Mouse (Mus musculus) small intestine, adult 2 months (tissue): ENCODE results near the gene Dio1. TPM values are rescaled to one million over a fixed set of nuclear protein-coding genes. Genes with fewer than 3 reads are reported as not detected.

Experiments used
- H3K27ac ChIP-seq: fragments of 200-500 bp; 2 replicates; pipeline ENCODE4 v1.5.1; 2012; ENCODE audit warnings: low read depth, low read length, control low read depth, inconsistent platforms; ENCODE audit not compliant: insufficient read depth
- H3K27me3 ChIP-seq: fragments of 200-500 bp; 2 replicates; pipeline ENCODE4 v1.6.1; 2012; ENCODE audit warnings: mild to moderate bottlenecking, moderate library complexity, low read length, inconsistent platforms; ENCODE audit not compliant: control insufficient read depth, insufficient read depth
- H3K36me3 ChIP-seq: fragments of 200-500 bp; 2 replicates; pipeline ENCODE4 v1.6.1; 2012; ENCODE audit warnings: mild to moderate bottlenecking, low read length, control low read depth, inconsistent platforms; ENCODE audit not compliant: control insufficient read depth, insufficient read depth
- H3K4me1 ChIP-seq: fragments of 200-500 bp; 2 replicates; pipeline ENCODE4 v1.6.1; 2012; ENCODE audit warnings: low read length, inconsistent platforms, mixed read lengths; ENCODE audit not compliant: control insufficient read depth, insufficient read depth, insufficient read length
- H3K4me3 ChIP-seq: fragments of 200-500 bp; 2 replicates; pipeline ENCODE4 v1.5.1; 2012; ENCODE audit warnings: low read depth, mild to moderate bottlenecking, control low read depth, inconsistent platforms, low read length, moderate library complexity
- CTCF ChIP-seq: fragments of 200-500 bp; IDR thresholded peaks from 2 replicates; pipeline ENCODE4 v1.5.1; 2012; ENCODE audit warnings: low read depth, mild to moderate bottlenecking, control low read depth, inconsistent platforms, low read length, moderate library complexity, mixed read lengths; ENCODE audit not compliant: insufficient replicate concordance, insufficient read length; ENCODE audit errors: extremely low read depth
- POLR2A ChIP-seq: fragments of 200-500 bp; IDR thresholded peaks from 2 replicates; pipeline ENCODE4 v1.6.1; 2012; ENCODE audit warnings: low read depth, mild to moderate bottlenecking, control low read depth, inconsistent platforms, low read length, moderate library complexity
- WGBS: fragments of 180-500 bp; shearing (Covaris S2); methylation state at CpG from one replicate; pipeline ENCODE4 v1.1.7; 2018; 5-methylcytosine and 5-hydroxymethylcytosine counted together
- polyA plus RNA-seq: library from polyadenylated mRNA; depleted of rRNA; stranded (reverse); fragments of >200 nt; gene quantifications from 2 replicates; pipeline ENCODE4 v1.2.3, GENCODE M21; 2012

Gene Dio1
- polyA plus RNA-seq, 1 experiment = 73.4 TPM

DNA sequence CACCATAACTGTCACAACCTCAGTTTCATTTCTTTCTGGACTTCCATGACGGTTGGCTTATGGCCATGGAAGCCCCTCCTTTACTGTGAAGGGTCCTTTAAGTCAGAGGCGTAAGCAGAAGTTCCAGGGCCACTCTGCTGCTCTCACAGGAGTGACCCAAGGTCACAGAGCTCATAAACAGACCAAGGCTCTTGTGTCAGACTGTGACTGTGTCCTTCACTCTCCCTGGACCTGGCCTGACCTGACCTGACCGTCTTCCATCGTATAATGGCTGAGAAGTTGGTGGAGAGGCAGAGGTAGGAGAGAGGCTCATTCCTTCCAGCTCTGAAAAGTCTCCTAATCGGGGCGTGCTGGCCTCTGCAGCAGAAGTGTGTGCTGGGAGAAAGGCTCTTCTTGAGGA, 40.3 kb upstream of the Dio1 start:
- Histone ChIP-seq H3K27me3 (no peaks in the 10 kb centered on the region), H3K4me3 (no peak overlapping the region), H3K4me1 (no peaks in the 10 kb centered on the region), H3K36me3 (peaks cover 46% of the 10 kb centered on the region), H3K27ac (no peak overlapping the region)
- 83% methylated on average over 6 of the region's 6 CpGs for WGBS
- TF ChIP-seq CTCF = no peak
- no peak for TF ChIP-seq POLR2A

DNA sequence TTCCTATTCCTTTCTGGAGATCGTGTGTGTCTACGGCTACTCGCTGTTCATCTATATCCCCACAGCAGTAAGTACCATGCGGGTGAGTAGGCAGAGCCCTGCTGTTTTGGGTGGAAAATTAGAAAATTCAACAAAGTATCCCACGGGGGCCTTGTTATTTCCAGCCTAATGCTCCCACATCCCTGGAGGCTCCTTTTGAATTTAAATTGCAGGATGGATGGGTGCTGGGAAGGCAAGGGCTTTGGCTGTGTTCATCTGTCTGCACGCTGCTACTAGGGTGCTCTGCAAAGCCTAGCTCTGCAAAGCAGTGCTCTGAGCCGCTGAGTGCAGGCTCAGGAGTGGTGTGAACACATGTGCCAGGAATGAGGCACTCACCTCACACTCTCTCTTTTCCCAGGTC, 37.6 kb upstream of the Dio1 start:
- peaks cover 36% of the 10 kb centered on the region for H3K36me3 ChIP-seq
- H3K27ac ChIP-seq = no peak overlapping the region
- no peak overlapping the region for H3K4me3 ChIP-seq
- no peaks in the 10 kb centered on the region for H3K27me3 ChIP-seq
- 94% methylated on average over 7 of the region's 7 CpGs for WGBS
- TF ChIP-seq CTCF (no peak), POLR2A (no peak)
- H3K4me1 ChIP-seq = no peaks in the 10 kb centered on the region

DNA sequence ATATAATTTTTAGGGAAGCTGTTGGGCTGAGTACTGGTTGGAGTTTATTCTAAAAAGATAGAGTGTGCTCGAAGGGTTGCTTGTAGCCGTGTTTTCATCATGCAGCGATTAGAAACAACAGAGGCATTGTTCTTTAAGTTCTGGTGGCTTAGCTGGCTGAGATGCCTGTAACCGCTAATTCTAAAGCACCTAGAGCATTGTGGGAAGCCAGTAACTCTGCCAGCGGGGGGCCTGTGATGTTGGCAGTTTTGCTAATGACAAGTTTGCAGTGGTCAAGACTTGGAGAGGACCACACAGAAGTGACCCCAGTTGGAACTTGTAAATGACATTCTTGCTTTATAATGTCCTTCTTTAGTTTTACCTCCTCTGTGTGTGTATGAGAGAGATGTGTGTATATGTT, 34.4 kb upstream of the Dio1 start:
- Histone ChIP-seq H3K27me3 (no peaks in the 10 kb centered on the region), H3K4me3 (no peak overlapping the region), H3K36me3 (peaks cover 33% of the 10 kb centered on the region), H3K27ac (no peak overlapping the region), H3K4me1 (peaks cover 13% of the 10 kb centered on the region; the same call in 1 of the 2 replicates)
- TF ChIP-seq CTCF = no peak
- TF ChIP-seq POLR2A = no peak
- 89% methylated on average over 5 of the region's 5 CpGs for WGBS

DNA sequence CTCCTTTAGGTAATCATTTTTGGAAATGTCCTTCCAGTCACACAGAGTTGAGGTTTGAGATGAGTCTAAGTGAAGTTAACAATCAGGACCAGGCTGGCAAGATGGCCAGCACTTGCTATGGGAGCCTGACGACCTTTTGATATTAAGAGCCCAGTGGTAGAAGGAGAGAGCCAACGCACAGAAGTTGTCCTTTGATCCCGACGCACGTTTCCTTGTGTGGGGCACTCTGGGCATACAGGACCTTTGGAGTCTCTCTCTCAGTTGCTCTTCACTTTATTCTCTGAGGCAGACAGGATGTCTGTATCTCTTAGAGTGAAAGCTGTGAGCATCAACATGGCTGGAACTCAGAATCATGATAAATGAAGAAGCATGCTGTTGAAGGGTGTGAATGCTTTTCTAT, 30.5 kb upstream of the Dio1 start:
- WGBS = 35% methylated on average over 5 of the region's 5 CpGs
- Histone ChIP-seq H3K27ac (peak overlapping the region; percentile 32), H3K36me3 (peaks cover 17% of the 10 kb centered on the region), H3K4me1 (peaks cover 13% of the 10 kb centered on the region; the same call in 1 of the 2 replicates), H3K27me3 (no peaks in the 10 kb centered on the region), H3K4me3 (no peak overlapping the region)
- TF ChIP-seq POLR2A (no peak), CTCF (no peak)

DNA sequence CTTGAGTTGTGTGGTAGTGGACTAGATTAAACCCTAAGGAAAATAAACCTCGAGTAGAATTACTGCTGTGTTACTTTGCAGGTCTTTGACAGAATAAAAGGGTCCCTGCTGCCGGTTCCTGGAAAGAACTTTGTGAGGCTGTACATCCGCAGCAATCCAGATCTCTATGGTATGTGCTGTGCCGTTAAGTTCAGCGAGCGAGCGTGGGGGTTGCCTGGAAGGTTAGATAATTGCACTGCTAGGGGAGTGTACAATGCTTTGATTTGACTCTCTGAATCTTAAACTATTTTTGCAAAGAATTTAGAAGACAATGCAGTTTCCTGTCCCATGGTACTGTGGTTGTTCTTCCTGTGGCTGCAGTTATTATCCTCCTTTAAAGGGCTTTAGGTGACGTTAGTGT, 29.4 kb upstream of the Dio1 start:
- H3K36me3 ChIP-seq = peaks cover 16% of the 10 kb centered on the region
- no peaks in the 10 kb centered on the region for H3K27me3 ChIP-seq
- 86% methylated on average over 8 of the region's 8 CpGs for WGBS
- TF ChIP-seq POLR2A = no peak
- no peak for TF ChIP-seq CTCF
- peaks cover 13% of the 10 kb centered on the region; the same call in 1 of the 2 replicates for H3K4me1 ChIP-seq
- H3K27ac ChIP-seq = no peak overlapping the region
- H3K4me3 ChIP-seq = no peak overlapping the region

DNA sequence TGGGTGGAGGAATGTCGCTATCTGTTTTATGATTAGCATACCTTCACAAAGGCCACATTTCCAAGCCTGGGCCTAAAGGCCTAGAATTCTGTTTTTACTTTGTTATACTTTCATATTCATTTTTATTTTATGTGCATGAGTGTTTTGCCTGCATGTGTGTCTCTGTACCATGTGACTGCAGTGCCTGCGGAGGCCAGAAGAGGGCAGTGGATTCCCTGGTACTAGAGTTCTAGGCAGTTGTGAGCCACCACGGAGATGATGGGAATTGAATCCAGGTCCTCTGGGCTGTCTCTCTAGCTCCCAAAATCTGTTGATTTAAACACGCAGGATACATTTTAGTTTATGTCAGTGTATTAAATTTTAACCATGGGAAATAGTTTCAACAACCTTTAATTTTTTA, 26.5 kb upstream of the Dio1 start:
- TF ChIP-seq CTCF = peak; percentile 33; the same call in 1 of the 2 replicates
- TF ChIP-seq POLR2A = no peak
- Histone ChIP-seq H3K27me3 (no peaks in the 10 kb centered on the region), H3K4me1 (peaks cover 17% of the 10 kb centered on the region; the same call in 1 of the 2 replicates), H3K36me3 (peaks cover 12% of the 10 kb centered on the region), H3K4me3 (no peak overlapping the region), H3K27ac (no peak overlapping the region)
- WGBS = 94% methylated on average over 4 of the region's 4 CpGs

DNA sequence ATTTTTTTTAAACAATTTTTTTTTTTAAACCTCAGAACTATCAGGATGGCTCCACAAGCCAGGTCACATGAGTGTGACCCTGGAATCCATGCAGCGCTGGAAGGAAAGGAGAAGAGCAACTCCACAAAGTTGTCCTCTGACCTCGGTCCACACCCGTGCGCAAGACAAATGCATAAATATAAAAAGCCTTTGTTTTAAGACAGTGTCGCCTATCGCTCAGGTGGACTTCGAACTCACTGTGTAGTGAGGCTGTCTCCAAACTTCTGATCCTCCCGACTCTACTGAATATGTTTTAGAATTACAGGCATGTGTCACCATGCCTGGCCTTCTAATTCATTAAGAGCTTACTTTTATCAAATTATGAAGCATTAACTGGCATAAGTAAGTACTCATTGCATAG, 21.6 kb upstream of the Dio1 start:
- H3K4me1 ChIP-seq = peaks cover 13% of the 10 kb centered on the region
- H3K27me3 ChIP-seq = no peaks in the 10 kb centered on the region
- H3K4me3 ChIP-seq = no peak overlapping the region
- no peak for TF ChIP-seq POLR2A
- no peak for TF ChIP-seq CTCF
- peaks cover 18% of the 10 kb centered on the region for H3K36me3 ChIP-seq
- peak overlapping the region; percentile 52 for H3K27ac ChIP-seq
- WGBS = 25% methylated on average over 8 of the region's 8 CpGs
